Mouse (Mus musculus) right cerebral cortex, postnatal 4 days (tissue): ENCODE results near the gene Unk.
"Not testable (repeated sequence)": the region's sequence is repeated elsewhere in the genome, so short reads cannot be mapped to it uniquely, and the experiment has no call there.

Source experiments
- DNase-seq: peaks from one replicate; pipeline ENCODE4 v3.0.0-alpha.2; 2022

Gene Unk

DNA sequence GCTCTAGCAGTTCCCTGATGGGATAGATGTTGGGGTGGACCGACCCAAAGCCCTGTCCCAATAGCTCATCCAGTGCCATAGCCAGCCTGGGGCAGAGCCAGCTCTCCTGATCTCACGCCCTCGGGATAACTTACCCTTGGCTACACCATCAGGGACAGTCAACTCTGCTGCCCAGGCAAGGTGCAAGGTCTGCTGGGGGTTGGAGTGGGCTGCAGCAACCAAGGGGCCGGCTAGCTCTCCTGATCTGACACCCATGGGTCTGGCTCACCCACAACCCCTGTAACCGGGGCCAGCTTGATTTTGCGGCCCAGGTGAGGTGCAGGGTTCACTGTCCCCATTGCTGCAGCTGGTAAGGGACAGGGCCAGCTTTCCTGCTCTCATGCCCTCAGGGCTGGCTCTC, 61.5 kb downstream of the Unk start:
- DNase-seq = no peak

DNA sequence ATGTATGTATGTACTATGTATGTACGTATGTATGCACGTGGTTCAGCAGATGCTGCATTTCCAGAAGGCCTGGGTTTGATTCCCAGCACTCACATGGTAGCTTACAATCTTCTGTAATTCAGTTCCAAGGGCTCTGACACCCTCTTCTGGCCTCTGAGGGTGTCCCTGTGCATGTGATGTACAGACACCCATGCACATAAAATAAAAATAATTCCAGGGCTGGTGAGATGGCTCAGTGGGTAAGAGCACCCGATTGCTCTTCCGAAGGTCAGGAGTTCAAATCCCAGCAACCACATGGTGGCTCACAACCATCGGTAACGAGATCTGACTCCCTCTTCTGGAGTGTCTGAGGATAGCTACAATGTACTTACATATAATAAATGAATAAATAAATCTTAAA, 62.8 kb downstream of the Unk start:
- DNase-seq = not testable (repeated sequence)

DNA sequence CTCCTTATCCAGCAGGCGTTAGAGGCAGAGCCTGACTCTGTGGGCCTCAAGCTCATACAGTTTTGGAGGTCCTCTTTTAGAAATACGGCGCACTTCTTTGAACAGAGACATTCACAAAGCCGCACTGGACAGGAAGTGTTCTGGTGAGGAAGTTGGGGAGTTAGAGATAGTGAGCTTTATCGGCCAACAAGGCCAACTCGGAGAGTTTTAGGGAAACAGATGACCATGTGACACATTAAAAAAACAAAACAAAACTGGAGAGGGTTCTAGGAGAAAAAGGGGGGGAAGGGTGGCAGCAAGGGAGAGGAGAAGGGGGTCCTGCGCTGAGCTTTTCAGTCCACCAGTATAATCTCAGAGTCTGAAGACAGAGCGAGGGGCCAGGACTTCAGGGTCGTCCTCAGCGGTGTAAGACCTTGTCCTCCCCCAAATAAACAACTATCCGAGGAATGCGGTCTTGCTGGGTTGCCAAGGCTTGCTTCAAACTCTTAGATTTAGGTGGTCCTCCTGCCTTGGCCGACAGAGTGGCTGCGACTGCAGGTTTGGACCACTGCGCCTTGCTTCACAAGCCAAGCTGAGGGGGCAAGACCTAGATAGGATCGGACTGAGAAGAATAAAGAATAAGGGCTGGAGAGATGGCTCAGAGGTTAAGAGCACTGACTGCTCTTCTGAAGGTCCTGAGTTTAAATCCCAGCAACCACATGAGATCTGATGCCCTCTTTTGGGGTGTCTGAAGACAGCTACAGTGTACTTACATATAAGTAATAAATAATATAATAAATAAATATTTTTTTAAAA, 63.8 kb downstream of the Unk start:
- DNase-seq = no peak

DNA sequence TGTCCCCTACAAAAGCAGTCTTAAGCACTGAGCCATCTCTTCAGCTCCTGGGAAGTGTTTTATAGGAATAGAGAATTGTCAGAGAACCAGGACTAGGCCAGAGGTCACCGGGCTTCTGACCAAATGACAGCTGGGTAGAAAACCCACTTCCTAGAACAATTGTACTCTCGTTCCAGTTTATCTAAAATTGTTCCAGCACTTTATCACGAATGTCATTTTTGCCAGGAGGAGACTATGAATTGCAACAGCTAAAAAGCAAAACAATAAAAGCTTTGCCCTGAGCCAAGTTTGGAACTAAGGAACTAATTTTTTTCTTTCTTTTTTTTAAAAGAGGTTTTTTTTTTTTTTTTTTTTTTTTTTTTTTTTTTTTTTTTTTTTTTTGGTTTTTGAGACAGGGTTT, 65.5 kb downstream of the Unk start:
- DNase-seq = no peak

DNA sequence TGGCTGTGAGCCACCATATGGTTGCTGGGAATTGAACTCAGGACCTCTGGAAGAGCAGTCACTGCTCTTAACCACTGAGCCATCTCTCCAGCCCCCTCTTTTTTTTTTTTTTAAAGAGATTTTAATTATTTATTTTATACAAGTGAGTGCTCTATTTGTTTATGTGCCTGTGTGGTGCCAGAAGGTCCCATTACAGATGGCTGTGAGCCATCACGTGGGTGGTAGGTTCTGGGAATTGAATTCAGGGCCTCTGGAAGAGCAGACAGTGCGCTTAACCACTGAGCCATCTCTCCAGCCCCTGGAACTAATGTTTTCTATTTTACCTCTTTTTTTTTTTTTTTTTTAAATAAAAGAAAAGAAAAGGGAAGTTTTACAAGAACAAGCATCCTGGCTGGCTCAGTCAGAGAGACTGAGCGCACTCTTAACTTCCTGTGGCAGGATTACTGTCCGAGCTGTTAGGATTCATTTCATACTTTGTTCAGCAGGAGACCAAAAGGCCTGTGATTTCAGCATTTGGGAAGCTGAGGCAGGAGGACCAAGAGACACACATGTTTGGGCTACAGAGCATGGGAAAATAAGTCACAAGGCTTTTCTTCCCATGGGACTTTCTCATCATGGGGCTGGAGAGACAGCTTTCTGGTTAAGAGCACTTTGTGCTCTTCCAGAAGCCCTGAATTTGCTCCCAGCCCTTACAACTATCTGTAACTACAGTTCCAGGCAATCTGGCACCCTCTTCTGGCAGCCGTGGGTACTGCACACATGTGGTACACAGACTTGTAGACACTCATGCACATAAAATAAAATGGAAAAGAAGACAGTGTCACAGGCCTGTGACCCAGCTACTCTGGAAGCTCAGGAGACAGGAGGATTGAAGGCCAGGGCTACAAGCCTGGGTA, 66.3 kb downstream of the Unk start:
- DNase-seq = no peak

DNA sequence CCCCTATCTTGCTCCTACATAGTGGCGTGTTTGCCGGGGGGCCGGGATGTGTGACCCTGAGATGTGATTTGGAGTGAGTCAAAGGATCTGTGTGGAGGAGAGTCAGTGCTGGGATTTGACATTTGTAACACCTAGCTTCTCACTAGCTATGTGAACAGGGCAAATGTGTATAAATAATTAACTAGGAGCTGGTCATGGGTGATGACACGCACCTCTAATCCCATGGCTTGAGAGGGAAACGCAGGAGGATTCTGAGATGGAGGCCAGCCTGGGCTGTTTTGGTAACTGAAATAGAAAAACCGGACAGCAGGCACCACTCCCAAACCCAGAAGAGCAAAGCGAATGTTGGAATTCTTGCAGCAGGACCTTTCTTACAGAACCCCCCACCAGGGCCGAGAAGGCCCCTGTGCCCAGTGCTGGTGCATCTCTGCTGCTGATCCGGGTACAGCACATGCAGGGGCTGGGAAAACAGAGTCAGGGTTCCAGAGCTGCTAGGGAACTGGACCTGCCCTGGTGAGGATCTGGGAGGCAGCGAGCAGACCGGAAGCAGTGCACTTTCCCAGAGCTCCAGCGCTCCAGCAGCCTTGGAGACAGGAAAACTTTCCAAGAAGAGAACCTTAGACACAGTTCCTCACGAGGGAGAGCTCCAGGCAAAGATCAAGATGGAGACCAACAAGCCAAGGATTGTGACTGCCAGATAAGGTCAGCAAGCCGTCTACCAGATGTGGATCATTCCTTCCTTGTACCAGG, 68.8 kb downstream of the Unk start:
- no peak for DNase-seq

DNA sequence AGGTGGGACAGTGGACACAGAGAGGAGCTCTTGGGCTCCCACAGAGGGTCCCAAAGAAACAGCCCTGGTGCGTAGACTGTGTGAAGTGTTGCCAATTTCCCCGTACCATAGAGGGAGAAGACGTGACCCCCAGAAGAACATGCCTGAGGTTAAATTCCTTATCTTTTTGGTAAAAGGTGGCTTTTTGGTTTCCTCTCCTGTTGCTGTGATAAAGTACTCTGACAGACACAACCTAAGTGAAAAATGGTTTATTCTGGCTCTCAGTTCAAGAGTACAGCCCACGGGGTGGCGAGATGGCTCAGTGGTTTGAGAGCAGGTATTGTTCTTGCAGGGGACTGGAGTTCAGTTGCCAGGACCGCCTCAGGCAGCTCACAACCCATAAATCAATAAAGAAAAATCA, 69.3 kb downstream of the Unk start:
- DNase-seq = no peak

DNA sequence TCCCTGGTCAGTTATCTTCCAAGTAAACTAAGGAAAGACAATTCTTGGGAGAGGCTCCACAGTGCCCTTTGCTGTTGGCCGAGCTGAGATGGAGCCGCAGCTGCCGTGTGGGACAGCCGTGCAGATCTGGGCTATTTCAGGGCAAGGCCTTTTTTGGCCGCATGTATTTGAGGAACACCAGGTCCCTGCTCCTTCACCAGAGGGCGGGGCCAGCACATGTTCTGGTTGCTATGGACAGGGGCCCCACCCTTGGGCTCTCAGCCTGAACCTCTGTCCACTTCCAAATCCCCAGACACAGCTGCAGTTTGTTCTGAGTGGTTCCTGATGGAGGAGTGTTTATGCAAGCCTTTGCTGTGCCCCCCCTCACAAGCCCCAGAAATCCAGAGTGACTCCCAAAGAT, 70.3 kb downstream of the Unk start:
- DNase-seq = no peak

DNA sequence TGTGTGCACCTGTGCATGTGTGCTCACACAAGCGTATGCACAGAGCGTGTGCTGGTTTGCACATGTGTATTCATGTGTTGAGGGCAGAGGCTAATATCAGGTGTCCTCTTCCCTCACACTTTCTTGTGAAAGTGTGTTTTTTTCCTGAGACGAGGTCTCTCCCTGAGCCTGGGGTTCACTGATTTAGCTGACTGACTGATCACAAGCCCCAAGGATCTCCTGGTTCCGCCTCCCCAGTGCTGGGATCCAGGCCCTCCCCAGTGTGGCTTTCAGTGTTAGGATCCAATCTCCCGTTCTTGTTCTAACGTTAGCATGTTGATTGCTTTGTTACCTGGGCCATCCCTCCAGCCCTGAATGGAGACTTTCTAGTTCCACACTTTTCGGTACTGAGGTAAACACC, 70.7 kb downstream of the Unk start:
- no peak for DNase-seq

DNA sequence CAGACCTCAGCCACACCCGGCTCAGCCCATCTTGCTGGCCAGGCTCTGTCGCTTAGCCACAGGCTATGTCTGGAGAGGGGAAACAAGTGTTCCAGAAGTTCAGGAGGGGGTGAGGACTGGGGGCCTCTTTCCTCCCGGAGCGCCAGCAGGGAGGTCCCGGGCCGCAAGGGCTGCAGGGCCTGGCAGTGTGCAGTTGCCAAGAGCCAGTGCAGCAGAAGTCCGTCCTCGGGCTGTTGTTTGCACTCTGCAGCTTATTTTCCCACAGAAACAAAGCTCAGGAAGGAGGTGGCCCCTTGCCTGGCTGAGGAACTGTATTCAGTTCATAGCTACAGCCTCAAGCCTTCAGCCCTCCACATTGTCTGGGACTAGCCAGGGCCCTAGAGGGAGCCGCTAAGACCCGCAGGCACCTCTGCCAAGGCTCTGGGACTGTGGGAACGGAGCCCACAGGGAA, 71.8 kb downstream of the Unk start:
- no peak for DNase-seq

DNA sequence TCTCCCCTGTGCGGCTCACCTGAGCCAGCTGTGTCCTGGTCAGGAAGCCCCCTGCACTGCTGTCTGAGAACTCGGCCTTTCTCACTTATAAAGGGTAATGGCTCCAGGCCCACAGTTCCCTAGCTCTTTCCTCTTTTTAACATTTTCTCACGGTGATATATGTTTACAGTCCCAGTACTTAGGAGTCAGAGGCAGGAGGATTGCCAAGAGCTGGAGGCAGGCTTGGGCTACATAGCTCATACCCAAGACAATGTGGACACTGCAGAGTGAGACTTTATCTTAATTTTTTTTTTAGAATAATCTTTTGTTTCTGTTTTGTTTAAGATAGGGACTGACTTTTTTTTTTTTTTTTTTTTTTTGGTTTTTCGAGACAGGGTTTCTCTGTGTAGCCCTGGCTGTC, 72.3 kb downstream of the Unk start:
- no peak for DNase-seq

DNA sequence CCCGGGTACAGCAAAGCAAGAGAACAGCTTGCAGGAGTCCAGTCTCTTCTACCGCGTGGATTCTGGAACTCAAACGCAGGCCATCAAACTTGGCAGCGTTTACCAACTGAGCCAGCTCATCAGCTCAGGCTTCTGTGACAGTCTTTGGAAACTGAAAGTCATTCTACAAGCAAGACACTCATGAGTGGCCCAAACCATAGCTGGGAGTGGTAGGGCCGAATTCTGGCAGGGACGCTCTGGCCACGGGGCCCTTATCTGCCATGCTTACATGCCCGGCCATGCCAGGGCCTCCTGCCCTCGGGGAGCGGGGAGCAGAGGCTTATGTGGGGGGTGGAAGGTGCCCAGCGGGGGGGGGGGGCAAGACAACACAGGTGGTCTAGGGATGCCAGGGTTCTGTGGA, 73.5 kb downstream of the Unk start:
- no peak for DNase-seq

DNA sequence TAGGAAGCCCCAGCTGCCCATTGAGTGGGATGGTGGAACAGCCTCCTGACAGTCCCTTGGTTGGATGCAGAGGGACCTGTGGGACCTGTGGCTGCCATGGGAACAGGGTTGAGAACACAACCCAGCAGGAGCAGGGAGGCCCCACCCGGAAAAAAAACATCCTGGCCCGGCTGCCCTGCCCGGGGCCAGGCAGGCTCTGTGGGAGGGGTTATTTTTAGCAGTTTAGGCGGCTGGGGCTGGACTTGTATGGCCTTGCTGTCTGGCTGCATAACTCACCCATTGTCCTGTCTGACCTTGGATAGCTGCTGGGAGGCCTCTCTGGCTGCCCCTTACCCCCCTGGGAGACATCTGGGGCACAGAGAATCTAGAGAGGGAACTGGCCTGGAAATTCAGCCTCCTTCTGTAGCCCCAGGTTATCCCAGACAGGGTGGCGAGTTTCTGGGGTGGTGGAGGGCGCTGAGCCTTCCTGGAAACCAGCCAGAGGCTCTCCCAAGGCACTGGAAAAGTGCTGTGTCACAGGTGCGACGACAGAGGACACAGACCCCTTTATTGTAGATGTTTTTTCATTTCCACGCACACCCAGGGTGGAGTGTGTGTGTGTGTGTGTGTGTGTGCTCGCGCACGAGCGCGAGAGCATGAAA, 74.0 kb downstream of the Unk start:
- DNase-seq = no peak

DNA sequence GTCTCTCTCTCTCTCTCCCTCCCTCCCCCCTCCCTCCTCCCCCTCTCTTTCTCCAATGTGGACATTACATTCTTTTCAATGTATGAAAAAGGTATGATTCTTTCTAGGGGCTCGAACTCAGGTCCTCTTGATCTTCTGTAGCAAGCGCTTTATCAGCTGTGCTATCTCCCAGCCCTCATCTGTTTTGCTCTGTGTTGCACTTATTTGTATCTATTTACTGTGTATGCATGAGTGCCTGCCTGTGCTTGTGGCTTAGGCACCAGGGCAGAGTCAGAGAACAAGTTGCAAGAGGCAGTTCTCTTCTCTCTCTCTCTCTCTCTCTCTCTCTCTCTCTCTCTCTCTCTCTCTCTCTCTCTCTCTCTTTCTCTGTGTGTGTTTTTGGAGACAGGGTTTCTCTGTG, 74.9 kb downstream of the Unk start:
- DNase-seq = no peak

DNA sequence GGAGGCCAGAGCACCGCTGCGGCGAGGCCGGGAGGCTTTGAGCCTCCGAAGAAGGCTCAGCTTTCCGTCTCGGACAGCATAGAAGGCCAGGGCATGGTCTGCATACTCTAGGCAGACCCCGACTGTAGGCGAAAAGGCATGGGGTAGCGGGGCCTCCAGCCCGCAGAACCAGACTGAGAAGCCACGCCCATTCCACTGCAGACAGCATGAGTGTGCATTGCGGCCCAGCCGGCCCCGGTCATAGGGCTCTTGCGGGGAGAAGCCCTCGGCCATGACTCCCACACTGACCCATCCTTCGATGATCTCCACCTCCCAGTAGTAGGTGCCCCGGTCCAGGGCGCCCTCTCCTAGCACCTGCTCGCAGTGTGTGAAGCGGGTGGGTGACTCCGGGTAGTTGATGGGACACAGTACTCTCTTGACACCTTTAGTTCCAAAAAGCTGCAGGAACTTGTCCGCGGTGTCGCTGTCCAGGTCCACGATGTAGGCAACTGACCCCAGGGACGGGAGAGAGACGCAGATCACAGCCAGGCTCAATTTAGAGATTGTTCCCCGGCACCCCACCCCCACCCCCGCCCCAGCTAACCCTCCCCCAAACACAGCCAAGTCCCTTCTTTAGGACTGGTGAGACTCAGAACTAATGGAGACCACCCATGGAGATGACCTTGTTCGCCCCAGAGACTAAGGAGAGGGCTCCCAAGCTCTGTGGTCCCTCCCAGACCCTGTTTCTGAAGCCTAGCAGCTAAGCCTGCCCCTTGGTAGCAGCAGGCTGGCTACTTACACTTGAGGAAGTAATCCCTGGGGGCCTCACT, 76.2 kb downstream of the Unk start:
- no peak for DNase-seq

DNA sequence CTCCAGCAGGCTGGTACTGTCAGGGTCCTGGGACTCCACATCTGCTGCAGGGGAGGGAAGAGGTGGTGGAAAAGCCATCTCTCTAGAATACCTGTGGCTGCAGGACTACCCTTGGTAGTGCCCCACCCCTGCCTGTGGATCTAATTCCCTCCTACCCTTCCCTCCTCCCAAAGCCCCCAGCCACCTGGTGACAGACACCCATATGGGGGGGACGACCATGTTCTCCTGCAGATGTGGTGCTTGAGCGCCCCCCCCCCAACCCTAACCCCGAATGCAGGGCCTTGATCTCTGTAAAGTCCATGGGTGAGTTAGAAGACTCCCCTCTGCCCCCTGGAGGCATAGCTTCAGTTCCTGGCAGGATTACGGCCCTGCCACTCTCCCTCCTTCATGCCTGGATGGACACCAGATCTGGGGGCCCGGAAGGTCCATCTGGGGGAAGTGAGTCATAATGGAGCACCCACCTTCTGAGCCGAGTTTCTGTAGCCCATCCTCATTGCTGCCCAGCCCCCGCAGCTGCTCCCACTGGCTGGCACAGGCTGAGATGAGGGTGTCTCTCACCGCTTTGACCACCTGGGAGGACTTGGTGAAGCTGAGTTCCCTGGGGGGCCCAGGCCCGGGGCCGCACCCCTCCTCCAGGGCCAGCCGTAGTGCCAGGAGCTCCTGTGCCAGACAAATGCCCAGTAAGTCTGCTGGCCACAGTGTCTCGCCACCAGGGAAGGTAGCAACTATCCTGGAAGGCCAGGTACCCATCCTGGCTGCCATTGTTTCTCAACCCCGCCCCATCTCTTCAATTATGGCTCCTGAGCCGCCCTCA, 77.0 kb downstream of the Unk start:
- DNase-seq = no peak

DNA sequence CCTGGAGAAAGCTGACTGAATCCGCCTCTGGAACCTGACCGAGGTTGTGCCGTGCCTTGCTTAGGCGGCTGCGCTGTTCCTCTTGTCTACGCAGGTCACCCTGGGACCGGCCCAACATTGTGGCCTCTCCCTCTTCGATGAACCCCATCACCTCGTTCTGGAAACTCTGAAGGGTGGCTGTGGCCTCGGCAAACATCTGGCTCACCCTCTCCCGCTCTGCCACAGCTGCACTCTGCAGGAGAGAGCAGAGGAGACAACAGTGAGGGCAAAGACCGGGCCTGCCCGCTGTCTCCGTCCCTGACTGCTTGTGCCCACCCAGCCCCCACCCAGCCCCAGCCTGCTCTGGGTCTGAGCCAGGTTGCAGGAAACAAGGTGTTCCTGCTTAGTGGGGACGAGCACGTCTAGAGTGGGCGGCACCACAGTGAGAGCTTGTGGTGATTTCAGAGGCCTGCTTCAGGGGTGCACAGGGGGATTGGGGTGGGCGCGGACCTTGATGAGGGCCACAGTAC, 77.7 kb downstream of the Unk start:
- DNase-seq = no peak

DNA sequence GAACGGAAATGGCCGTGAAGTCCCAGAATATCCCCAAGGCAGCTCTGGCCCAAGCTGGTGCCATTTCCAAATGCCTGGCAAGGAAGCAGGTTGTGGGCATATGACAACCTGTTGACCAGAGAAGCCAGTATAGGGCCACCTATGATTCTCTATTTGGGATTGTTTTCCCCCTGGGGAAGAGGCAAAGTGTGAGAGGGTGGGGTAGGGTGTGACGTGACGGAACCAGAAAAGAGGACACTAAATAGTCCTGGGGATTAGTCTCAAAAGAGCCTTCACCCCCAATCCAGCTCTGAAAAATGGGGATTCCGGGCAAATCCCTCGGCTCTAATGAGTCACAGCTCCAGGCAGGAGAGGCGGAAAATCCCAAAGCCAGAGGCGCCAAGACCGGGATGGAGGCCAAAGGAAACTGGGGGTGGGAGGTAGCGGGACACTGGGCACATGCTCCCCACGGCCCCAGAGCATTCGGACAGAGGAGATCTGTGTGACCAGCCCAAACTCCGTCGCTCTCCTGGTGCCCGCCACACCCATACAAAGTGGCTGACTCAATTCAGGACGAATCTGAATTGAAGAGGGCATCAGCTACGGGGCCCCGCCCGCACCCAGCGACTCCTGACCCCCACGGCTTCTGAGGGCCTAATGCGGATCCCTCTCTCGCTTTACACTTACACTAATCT, 78.5 kb downstream of the Unk start:
- no peak for DNase-seq

DNA sequence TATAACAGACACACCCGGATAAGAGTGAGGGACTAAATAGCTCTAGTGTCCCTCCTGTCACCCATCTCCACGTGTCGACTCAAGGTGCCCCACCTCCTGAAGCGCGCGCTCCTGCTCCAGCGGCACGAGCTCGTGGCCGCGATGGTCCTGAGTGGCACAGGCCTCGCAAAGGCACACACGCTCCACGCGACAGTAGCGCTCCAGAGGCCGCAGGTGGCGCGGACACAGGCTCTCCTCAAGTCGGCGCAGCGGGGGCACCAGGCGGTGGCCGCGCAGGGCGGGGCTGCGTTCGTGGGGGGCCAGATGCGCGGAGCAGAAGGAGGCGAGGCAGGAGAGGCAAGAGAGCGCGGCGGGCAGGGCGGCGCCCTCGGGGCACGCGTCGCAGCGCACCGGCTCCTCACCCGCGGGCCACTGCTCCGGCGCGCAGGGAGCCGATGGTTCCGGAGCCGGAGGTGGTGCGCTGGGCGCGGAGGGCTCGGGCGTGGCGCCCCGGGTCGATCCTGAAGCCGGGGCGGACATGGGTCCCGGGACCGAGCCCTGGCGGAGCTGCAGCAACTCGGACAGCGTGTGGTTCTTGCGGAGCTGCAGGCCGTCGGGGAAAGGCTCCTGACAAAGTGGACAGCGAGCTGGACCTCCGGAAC, 79.4 kb downstream of the Unk start:
- no peak for DNase-seq

DNA sequence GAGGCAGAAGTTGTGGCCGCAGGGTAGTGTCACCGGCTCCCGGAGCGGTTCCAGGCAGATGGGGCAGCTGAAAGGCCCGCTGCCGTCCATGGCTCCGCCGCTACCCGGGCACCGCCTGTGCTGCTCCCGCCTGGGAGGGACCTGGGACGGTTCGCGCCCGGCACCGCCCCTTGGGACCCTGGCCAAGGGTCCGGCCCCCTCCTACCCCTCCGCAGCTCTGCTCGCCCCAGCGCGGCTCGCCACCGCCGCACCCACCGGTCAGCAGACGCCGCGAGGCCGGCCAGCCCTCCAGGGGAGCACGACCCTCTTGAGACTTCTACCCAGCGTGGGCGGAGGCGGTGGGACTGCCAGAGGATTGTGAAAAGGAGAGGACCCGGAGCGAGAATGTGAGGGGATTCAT, 80.0 kb downstream of the Unk start:
- no peak for DNase-seq
